Mouse (Mus musculus) heart, postnatal 4 days (tissue): ENCODE measurements around the gene Cand2. TPM values are rescaled to one million over a fixed set of nuclear protein-coding genes. Genes with fewer than 3 reads are reported as not detected.

Source experiments
- DNase-seq: peaks from one replicate; pipeline ENCODE4 v3.0.0; 2021
- total RNA-seq, 2 experiments: library from RNA; stranded (reverse); gene quantifications; 2 replicates each; pipeline ENCODE4 v1.2.3; 2021

Gene Cand2
- total RNA-seq, 2 experiments from 2014 or later, result 74.1 to 74.2 TPM

DNA sequence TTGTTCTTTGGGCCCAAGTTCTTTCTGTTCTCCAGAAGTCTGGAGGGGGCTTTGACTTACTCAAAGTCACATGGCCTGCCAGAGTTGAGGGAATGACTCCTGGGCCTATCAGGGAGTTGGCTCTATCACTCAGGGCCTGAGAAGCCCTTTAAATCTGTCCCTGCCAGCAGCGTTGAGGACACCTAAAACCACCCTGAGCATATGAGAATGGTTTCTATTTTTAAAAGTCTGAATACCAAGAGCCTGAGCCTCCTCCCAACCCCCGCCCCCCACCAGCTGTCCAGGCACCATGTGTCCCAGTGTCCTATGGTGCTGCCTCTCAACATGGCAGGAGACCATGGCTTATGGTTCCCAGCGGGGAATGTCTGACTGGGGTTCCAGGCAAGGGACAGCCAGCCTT lies 1.5 kb downstream of the Cand2 start:
- peak; percentile 57 for DNase-seq

- DNase-seq, result peak; percentile 38
Observed at GRCm38 (mm10) chr6:115776363-115776762, 2.0 kb downstream of the Cand2 start.

DNA sequence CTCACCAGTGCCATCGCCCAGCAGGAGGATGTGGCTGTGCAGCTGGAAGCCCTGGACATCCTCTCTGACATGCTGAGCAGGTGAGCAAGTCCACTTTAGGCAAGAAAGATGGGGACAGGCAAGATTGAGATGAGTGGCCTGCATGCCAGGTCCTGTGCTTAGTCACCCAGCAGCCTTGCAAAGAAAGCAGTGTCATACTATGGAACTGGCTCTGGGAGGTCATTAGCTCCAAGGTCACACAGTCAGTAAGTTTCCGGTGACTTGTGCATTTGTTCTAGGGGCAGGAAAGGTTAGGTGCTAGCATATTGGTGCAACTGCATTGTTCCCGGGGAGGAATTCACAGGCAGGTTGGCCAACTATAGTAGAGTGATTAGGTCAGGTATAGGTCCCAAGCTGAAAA lies 8.4 kb downstream of the Cand2 start:
- no peak for DNase-seq

- peak; percentile 33 for DNase-seq
Observed at GRCm38 (mm10) chr6:115791016-115791415, 16.7 kb downstream of the Cand2 start.

GRCm38 (mm10) chr6:115791842-115792686 lies 17.7 kb downstream of the Cand2 start:
- DNase-seq, result peak; percentile 55

DNA sequence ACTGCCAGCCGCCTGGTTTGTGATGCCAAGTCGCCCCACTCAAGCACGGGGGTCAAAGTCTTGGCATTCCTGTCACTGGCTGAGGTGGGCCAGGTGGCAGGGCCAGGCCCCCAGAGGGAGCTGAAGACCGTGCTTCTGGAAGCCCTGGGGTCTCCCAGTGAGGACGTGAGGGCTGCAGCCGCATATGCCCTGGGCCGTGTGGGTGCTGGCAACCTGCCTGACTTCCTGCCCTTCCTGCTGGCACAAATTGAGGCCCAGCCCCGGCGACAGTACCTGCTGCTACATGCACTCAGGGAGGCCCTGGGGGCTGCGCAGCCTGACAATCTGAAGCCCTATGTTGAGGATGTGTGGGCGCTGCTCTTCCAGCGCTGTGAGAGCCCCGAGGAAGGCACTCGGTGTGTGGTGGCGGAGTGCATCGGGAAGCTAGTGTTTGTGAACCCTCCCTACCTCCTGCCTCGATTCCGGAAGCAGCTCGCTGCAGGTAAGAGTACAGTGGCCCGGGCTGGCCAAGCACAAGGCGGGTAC lies 18.4 kb downstream of the Cand2 start:
- peak; percentile 62 for DNase-seq

DNA sequence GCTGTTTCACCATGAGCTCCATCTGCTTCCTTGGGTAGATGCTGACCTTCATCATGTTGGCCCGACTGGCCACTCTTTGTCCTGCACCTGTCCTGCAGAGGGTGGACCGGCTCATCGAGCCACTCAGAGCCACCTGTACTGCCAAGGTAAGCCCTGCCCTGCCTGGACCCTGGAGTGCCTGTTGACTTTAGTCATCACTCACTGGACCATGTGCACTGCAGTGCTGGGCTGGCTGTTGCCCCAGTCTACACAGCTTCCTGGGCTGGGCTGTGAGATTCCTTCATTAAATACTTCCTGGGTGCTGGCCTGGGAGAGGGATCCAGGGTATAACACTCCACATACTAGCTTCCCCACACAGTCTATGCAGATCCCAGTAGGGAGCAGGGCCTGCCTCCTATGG lies 27.5 kb downstream of the Cand2 start:
- no peak for DNase-seq

DNA sequence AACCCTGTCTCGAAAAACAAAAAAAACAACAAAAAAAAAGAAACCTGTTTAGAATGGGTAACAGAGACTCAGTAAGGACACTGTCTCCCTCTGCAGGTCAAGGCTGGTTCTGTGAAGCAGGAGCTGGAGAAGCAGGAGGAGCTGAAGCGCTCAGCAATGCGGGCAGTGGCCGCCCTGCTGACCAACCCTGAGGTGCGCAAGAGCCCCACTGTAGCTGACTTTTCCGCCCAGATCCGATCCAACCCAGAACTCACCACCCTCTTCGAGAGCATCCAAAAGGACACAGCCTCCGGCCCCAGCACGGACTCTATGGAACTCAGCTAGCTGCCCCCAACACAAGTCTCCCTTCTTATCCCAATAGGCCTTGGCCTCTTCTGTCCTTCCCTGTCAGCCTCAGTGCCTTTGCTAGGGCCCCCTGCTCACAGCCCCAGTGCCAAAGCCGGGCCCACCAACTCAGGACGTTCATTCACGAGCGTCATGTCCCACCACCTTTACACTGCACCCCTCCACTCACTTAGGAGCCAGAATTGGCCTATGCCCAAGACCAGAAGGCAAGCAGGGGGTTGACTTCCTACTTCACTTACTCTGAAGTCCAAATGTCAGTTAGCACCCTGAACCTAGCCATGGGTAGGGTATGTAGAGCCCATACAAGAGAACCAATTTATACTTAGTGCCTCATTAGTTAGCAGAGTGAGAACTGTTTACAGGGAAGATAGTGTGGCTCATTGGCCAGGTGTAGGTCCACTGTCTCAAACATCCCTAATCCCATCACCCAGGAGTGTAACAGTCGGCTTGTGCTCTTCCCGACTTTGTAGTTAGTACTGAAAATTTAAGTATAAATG lies 29.4 kb downstream of the Cand2 start:
- DNase-seq, result peak; percentile 89

DNA sequence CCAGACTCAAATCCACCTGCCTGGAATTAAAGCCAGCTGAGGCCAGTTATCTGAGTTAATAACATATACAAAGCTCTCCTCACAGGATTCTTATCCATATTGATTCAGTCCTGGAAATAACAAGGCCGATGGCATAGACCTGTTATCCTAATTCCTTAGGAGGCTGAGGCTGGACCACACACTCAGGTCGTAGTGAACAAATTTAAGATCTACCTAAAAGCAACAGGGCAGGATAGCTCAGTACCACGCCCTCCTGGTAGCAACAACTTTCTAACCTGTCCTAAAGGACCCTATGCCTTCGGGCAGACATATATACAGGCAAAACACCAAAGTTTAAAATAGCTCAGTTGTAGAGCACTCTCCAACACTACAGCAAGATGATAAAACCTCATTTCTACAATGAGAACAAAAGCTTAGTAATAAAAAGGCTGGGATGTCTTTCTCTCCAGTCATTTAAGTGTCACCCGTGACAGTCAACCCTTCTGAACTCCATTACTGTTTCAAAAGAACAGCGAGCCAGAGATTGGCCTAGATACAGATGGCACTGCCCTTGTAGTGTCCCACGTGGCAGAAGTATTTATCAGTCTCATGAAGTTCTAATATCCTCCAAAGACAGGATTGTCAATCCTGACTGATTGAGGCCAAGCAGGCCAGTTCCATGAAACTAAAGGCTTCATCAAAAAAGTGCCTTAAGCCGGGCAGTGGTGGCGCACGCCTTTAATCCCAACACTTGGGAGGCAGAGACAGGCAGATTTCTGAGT lies 30.3 kb downstream of the Cand2 start:
- DNase-seq, result no peak

- DNase-seq, result no peak
Observed at GRCm38 (mm10) chr6:115807464-115808195, 33.3 kb downstream of the Cand2 start.

- DNase-seq, result no peak
Observed at GRCm38 (mm10) chr6:115808196-115808487, 33.8 kb downstream of the Cand2 start.

DNA sequence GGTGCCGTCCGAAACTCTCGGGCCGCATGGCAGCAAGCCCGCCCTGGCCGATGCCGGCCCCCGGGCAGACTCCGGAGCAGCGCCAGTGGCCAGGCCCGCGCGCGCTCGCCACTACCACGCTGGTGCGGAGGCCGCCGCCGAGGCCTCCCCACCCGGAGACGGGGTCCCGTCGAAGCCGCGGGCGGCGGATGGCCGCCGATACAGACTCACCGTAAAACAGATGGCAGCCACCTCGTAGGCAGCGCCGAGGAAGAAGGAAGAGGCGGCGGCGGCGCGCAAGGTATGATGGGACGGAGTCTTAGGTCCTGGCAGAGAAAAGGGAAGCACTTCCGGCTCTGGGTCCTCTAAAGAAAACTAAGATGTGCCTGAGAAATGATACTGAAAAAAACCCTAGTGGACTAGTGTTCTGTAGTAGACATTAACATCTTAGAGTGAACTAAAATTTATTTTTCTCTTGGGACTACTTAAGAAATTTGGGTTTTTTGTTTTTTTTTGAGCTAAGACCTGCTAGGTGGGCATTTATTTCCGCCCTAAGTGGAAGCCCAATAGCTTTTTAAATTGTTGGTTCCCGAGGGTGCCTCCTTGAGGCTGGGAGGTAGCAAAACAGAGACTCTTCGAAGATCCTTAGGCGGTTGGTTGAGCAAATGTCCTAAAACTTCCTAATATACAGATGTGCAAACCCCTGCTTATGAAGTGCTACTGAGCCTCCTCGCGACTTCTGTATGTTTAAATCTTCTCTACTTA lies 34.3 kb downstream of the Cand2 start, which contains the start of gene Rpl32:
Gene Rpl32 (minus strand): TSS at position 260 of the 744 bp plus-strand sequence.
- peak; percentile 86 for DNase-seq

DNA sequence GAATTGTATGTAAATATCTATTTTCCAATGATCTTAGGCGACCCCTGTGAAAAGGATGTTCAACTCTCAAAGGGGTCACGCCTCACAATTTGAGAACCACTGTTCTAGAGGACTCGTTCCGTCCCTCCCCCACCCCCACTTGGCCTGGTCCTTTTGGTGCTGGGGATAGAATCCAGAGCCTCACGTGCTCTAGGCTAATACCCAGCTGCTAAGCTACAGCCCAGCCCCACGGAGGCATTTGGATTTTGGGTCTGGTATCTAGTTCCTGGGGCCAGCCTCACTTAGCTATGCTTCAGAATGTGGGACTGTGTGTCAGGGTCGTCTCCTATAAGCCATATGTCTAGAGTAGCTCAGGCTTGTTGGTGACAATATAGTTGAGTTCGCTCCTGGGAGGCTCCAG lies 37.3 kb downstream of the Cand2 start:
- peak; percentile 3 for DNase-seq

- DNase-seq, result peak; percentile 71
Observed at GRCm38 (mm10) chr6:115814104-115814503, 39.8 kb downstream of the Cand2 start.

- DNase-seq, result no peak
Observed at GRCm38 (mm10) chr6:115815041-115815440, 40.7 kb downstream of the Cand2 start.

GRCm38 (mm10) chr6:115818129-115818528 lies 43.8 kb downstream of the Cand2 start:
- DNase-seq, result no peak

DNA sequence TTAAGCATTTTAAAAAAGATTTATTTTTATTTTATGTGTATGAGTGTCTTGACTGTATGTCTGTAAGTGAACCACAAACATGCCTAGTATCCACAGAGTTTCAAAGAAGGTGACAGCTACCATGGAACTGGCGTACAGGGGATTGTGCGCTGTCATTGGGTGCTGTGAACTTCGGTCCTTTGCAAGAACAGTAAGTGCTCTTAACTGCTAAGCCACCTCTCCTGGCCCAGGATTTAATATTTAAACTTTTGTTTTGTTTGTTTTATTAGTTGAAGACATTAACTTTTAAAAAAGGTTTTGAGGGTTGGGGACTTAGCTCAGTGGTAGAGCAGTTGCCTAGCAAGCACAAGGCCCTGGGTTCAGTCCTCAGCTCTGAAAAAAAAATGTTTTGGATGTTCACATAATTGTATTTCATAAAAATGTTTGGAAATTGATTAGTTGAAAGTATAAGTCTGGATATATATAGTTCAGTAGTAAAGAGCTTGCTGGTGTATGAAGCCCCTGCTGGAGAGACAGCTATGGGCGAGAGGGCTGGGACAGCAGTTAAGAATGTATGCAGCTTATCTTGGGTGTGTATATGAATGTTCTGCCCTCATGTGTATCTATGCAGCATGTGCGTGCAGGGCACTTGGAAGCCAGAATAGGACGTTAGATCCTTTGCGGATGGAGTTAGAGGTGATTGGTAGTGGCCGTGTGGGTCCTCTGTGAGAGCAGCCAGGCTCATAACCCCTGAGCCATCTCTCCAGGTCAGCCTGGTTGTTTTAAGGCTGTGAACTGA lies 47.1 kb downstream of the Cand2 start:
- no peak for DNase-seq

- DNase-seq, result peak; percentile 72
Observed at GRCm38 (mm10) chr6:115823850-115824464, 49.6 kb downstream of the Cand2 start.

- no peak for DNase-seq
Observed at GRCm38 (mm10) chr6:115830779-115831601, 56.7 kb downstream of the Cand2 start.
